Mouse (Mus musculus): ENCODE results near the gene Gpr139.

GRCm38 (mm10) chr7:119219121-119219520 is 34.7 kb upstream of the Gpr139 start:
- TF ChIP-seq CTCF (IDR thresholded peaks at IDR 0.05) = no peak
- TF ChIP-seq EP300 (IDR thresholded peaks at IDR 0.05; ENCODE audit: insufficient read depth, low read depth, low read length) = no peak

Measured in heart, adult 2 months (tissue).